Mouse (Mus musculus) layer of hippocampus, adult 18-20 months (tissue): ENCODE measurements around the gene C030005K15Rik. TPM values are rescaled to one million over a fixed set of nuclear protein-coding genes. Genes with fewer than 3 reads are reported as not detected.

Experiments used
- total RNA-seq, 2 experiments: library from RNA; stranded (reverse); gene quantifications; 2 replicates each; pipeline ENCODE4 v1.2.3; 2021

C030005K15Rik gene
- total RNA-seq, 2 experiments from 2014 or later: 0.27 to 0.28 TPM

Other genes starting within 250 kb of the C030005K15Rik start
- gene Dcn, start 247.1 kb downstream of the C030005K15Rik start, total RNA-seq: 10 to 100 TPM; 49.4 to 61.9 TPM
- 1 to 10 TPM; 5.9 to 6.2 TPM for gene Lum, start 161.6 kb downstream of the C030005K15Rik start, total RNA-seq
- not detected for gene Kera, start 119.9 kb downstream of the C030005K15Rik start, total RNA-seq
- not detected for gene Epyc, start 82.7 kb downstream of the C030005K15Rik start, total RNA-seq
- not detected for gene Ccer1, start 33.7 kb downstream of the C030005K15Rik start, total RNA-seq